Mouse (Mus musculus) stomach, embryonic 16.5 days (tissue): ENCODE results near the gene Map7d1. TPM values are rescaled to one million over a fixed set of nuclear protein-coding genes. Genes with fewer than 3 reads are reported as not detected.

Experiments
- ATAC-seq: fragments of 200-750 bp; cut with Nextera tagmentation; 2 replicates; pipeline ENCODE4 v1.8.0; 2017; ENCODE audit warnings: moderate number of reproducible peaks, moderate TSS enrichment; ENCODE audit not compliant: insufficient read depth, low FRiP score
- H3K27ac ChIP-seq: fragments of 300-500 bp; sonication (generic); 2 replicates; pipeline ENCODE4 v1.5.1; 2014; ENCODE audit warnings: low read length
- H3K27me3 ChIP-seq: fragments of 300-500 bp; sonication (generic); 2 replicates; pipeline ENCODE4 v1.6.1; 2014; ENCODE audit warnings: low read length, control low read depth, mixed read lengths; ENCODE audit not compliant: control insufficient read depth, insufficient read depth
- H3K36me3 ChIP-seq: fragments of 300-500 bp; sonication (generic); 2 replicates; pipeline ENCODE4 v1.6.1; 2014; ENCODE audit warnings: low read length; ENCODE audit not compliant: control insufficient read depth, insufficient read depth
- H3K4me1 ChIP-seq: fragments of 300-500 bp; sonication (generic); 2 replicates; pipeline ENCODE4 v1.6.1; 2014; ENCODE audit warnings: low read length, control low read depth, mixed read lengths; ENCODE audit not compliant: control insufficient read depth, insufficient read depth
- H3K4me2 ChIP-seq: fragments of 300-500 bp; sonication (generic); 2 replicates; pipeline ENCODE4 v1.6.1; 2014; ENCODE audit warnings: low read depth, low read length, mixed read lengths
- H3K4me3 ChIP-seq: fragments of 300-500 bp; sonication (generic); replicated peaks from 2 replicates; pipeline ENCODE4 v1.5.1; 2014; ENCODE audit warnings: mild to moderate bottlenecking, low read length
- H3K9ac ChIP-seq: fragments of 300-500 bp; sonication (generic); 2 replicates; pipeline ENCODE4 v1.6.1; 2014; ENCODE audit warnings: low read length
- H3K9me3 ChIP-seq: fragments of 300-500 bp; sonication (generic); replicated peaks from 2 replicates; pipeline ENCODE4 v1.6.1; 2016; ENCODE audit warnings: low read length, control low read depth; ENCODE audit not compliant: control insufficient read depth
- WGBS: fragments of 180-500 bp; shearing (Covaris S2); extraction: QIAGEN DNeasy Blood & Tissue Kit; methylation state at CpG from one replicate; pipeline ENCODE4 v1.1.7; 2014; 5-methylcytosine and 5-hydroxymethylcytosine counted together
- polyA plus RNA-seq: library from polyadenylated mRNA; unstranded; fragments of >200 nt; fragmentation: Nextera tagmentation; extraction: Ambion mirVana; gene quantifications from 2 replicates; pipeline ENCODE4 v1.2.1, GENCODE M21; 2015

The Map7d1 gene
- polyA plus RNA-seq, 1 experiment from 2014 or later = 20.0 TPM

GRCm38 (mm10) chr4:126291196-126291595 is 35.1 kb upstream of the Map7d1 start:
- Histone ChIP-seq H3K9me3 (no peaks in the 10 kb centered on the region), H3K27ac (no peak overlapping the region), H3K4me1 (peaks cover 13% of the 10 kb centered on the region), H3K9ac (no peak overlapping the region; the same call in 1 of the 2 replicates), H3K36me3 (no peaks in the 10 kb centered on the region), H3K27me3 (peaks cover 3% of the 10 kb centered on the region; the same call in 1 of the 2 replicates), H3K4me2 (no peak overlapping the region), H3K4me3 (no peak overlapping the region)
- WGBS = 13% methylated on average over 13 of the region's 13 CpGs
- no peak for ATAC-seq

- Histone ChIP-seq H3K27ac (no peak overlapping the region), H3K9ac (no peak overlapping the region), H3K27me3 (peaks cover 9% of the 10 kb centered on the region; the same call in 1 of the 2 replicates), H3K4me2 (no peak overlapping the region), H3K4me1 (peaks cover 13% of the 10 kb centered on the region), H3K4me3 (no peak overlapping the region), H3K36me3 (no peaks in the 10 kb centered on the region), H3K9me3 (no peaks in the 10 kb centered on the region)
- ATAC-seq = no peak
- WGBS = 84% methylated on average over 8 of the region's 8 CpGs
Measured at GRCm38 (mm10) chr4:126290314-126290713, 34.2 kb upstream of the Map7d1 start.

GRCm38 (mm10) chr4:126288085-126288666 is 32.0 kb upstream of the Map7d1 start:
- peaks cover 9% of the 10 kb centered on the region; the same call in 1 of the 2 replicates for H3K27me3 ChIP-seq
- no peaks in the 10 kb centered on the region for H3K9me3 ChIP-seq
- H3K36me3 ChIP-seq = no peaks in the 10 kb centered on the region
- H3K9ac ChIP-seq = peak overlapping the region; percentile 28; the same call in 1 of the 2 replicates
- ATAC-seq = peak; percentile 5; the same call in 1 of the 2 replicates
- H3K27ac ChIP-seq = peak overlapping the region; percentile 40
- peaks cover 13% of the 10 kb centered on the region for H3K4me1 ChIP-seq
- H3K4me3 ChIP-seq = peak overlapping the region; percentile 18
- 27% methylated on average over 17 of the region's 17 CpGs for WGBS
- H3K4me2 ChIP-seq = peak overlapping the region; percentile 67

GRCm38 (mm10) chr4:126287302-126287995 is 31.3 kb upstream of the Map7d1 start:
- Histone ChIP-seq H3K27ac (peak overlapping the region; percentile 40), H3K4me3 (peak overlapping the region; percentile 52), H3K9ac (peak overlapping the region; percentile 75; the same call in 1 of the 2 replicates), H3K4me1 (peaks cover 13% of the 10 kb centered on the region), H3K36me3 (no peaks in the 10 kb centered on the region), H3K9me3 (no peaks in the 10 kb centered on the region), H3K4me2 (peak overlapping the region; percentile 67), H3K27me3 (peaks cover 9% of the 10 kb centered on the region; the same call in 1 of the 2 replicates)
- 28% methylated on average over 11 of the region's 11 CpGs for WGBS
- peak; percentile 6; the same call in 1 of the 2 replicates for ATAC-seq

- Histone ChIP-seq H3K27me3 (peaks cover 9% of the 10 kb centered on the region; the same call in 1 of the 2 replicates), H3K9ac (peak within 1 kb of the TSS; percentile 75), H3K4me3 (peak within 1 kb of the TSS; percentile 52), H3K27ac (peak within 1 kb of the TSS; percentile 56; the same call in 1 of the 2 replicates), H3K4me2 (peak within 1 kb of the TSS; percentile 67), H3K9me3 (no peaks in the 10 kb centered on the region), H3K36me3 (no peaks in the 10 kb centered on the region), H3K4me1 (peaks cover 13% of the 10 kb centered on the region)
- peak; percentile 66 for ATAC-seq
- WGBS = 2% methylated on average over 42 of the region's 42 CpGs
Measured at GRCm38 (mm10) chr4:126286492-126286891, 30.3 kb upstream of the Map7d1 start, which contains the start of gene Col8a2. Gene Col8a2, plus strand, starts transcription at chr4:126286793.

GRCm38 (mm10) chr4:126283582-126283981 is 27.4 kb upstream of the Map7d1 start:
- no peaks in the 10 kb centered on the region for H3K9me3 ChIP-seq
- ATAC-seq = no peak
- H3K4me3 ChIP-seq = no peak overlapping the region
- H3K4me2 ChIP-seq = no peak overlapping the region
- peaks cover 9% of the 10 kb centered on the region; the same call in 1 of the 2 replicates for H3K27me3 ChIP-seq
- no peak overlapping the region for H3K27ac ChIP-seq
- no peaks in the 10 kb centered on the region for H3K36me3 ChIP-seq
- peaks cover 12% of the 10 kb centered on the region for H3K4me1 ChIP-seq
- no peak overlapping the region for H3K9ac ChIP-seq
- 78% methylated on average over 8 of the region's 8 CpGs for WGBS

GRCm38 (mm10) chr4:126281706-126282105 is 25.6 kb upstream of the Map7d1 start:
- Histone ChIP-seq H3K4me3 (no peak overlapping the region), H3K9ac (no peak overlapping the region), H3K9me3 (no peaks in the 10 kb centered on the region), H3K27me3 (peaks cover 9% of the 10 kb centered on the region; the same call in 1 of the 2 replicates), H3K4me2 (no peak overlapping the region), H3K36me3 (no peaks in the 10 kb centered on the region), H3K4me1 (peaks cover 5% of the 10 kb centered on the region), H3K27ac (no peak overlapping the region)
- 61% methylated on average over 9 of the region's 9 CpGs for WGBS
- no peak for ATAC-seq

GRCm38 (mm10) chr4:126278961-126279360 is 22.8 kb upstream of the Map7d1 start:
- H3K9ac ChIP-seq = no peak overlapping the region
- no peak for ATAC-seq
- no peaks in the 10 kb centered on the region for H3K4me1 ChIP-seq
- no peaks in the 10 kb centered on the region for H3K9me3 ChIP-seq
- peaks cover 2% of the 10 kb centered on the region; the same call in 1 of the 2 replicates for H3K36me3 ChIP-seq
- H3K27ac ChIP-seq = no peak overlapping the region
- no peak overlapping the region for H3K4me3 ChIP-seq
- H3K4me2 ChIP-seq = no peak overlapping the region
- no peaks in the 10 kb centered on the region for H3K27me3 ChIP-seq
- WGBS = 62% methylated on average over 9 of the region's 9 CpGs

- Histone ChIP-seq H3K27ac (no peak overlapping the region), H3K9ac (no peak overlapping the region), H3K9me3 (no peaks in the 10 kb centered on the region), H3K36me3 (peaks cover 6% of the 10 kb centered on the region; the same call in 1 of the 2 replicates), H3K27me3 (no peaks in the 10 kb centered on the region), H3K4me1 (no peaks in the 10 kb centered on the region), H3K4me3 (no peak overlapping the region), H3K4me2 (no peak overlapping the region)
- no peak for ATAC-seq
- WGBS = 45% methylated on average over 9 of the region's 9 CpGs
Measured at GRCm38 (mm10) chr4:126278565-126278915, 22.4 kb upstream of the Map7d1 start.
